Mouse (Mus musculus) stomach, postnatal 0 days (tissue): ENCODE data around the gene Mttp.

Experiments used
- CTCF ChIP-seq: IDR thresholded peaks from 2 replicates; pipeline ENCODE4 v1.5.1; 2016; ENCODE audit warnings: antibody characterized with exemption, low read depth, mild to moderate bottlenecking, moderate library complexity
- EP300 ChIP-seq: optimal IDR thresholded peaks from 2 replicates; pipeline ENCODE3; 2016; ENCODE audit warnings: antibody characterized with exemption

- no peak for TF ChIP-seq CTCF
- TF ChIP-seq EP300: no peak
Observed at GRCm38 (mm10) chr3:138041591-138042301, 103.0 kb downstream of the Mttp start.
